Mouse (Mus musculus) MEL (cell line): Measurements from ENCODE around the gene Zfp809. TPM values are rescaled to one million over a fixed set of nuclear protein-coding genes. Genes with fewer than 3 reads are reported as not detected.
A peak's percentile ranks its signal among the peaks of the same experiment; 100 is the strongest.

Experiments
- DNase-seq: peaks from one replicate; pipeline ENCODE4 v3.0.0; 2011; ENCODE audit warnings: low read depth, low spot score
- H3K27ac ChIP-seq: 2 replicates; pipeline ENCODE4 v1.5.1; 2012; ENCODE audit warnings: low read depth, mild to moderate bottlenecking, control low read depth, low read length, moderate library complexity; ENCODE audit not compliant: control insufficient read depth
- H3K27me3 ChIP-seq, 2 experiments: fragments of 150-350 bp in 1 of 2; sonication (generic) in 1 of 2; 2 replicates each; pipeline ENCODE4 v1.6.1; 2012; ENCODE audit warnings: low read length in 2 of 2, mild to moderate bottlenecking in 2 of 2, improper control_type of control experiment in 1 of 2, moderate library complexity in 1 of 2; ENCODE audit not compliant: insufficient read depth in 2 of 2, control insufficient read depth in 1 of 2
- H3K36me3 ChIP-seq, 2 experiments: 2 replicates each; pipeline ENCODE4 v1.6.1; 2012 to 2014; ENCODE audit warnings: low read length in 2 of 2, improper control_type of control experiment in 1 of 2, inconsistent platforms in 1 of 2, mild to moderate bottlenecking in 1 of 2; ENCODE audit not compliant: insufficient read depth in 2 of 2, control insufficient read depth in 1 of 2
- H3K4me1 ChIP-seq, 2 experiments: fragments of 150-350 bp in 1 of 2; sonication (generic) in 1 of 2; 2 replicates each; pipeline ENCODE4 v1.6.1; 2012; ENCODE audit warnings: low read length in 2 of 2, improper control_type of control experiment in 1 of 2, mild to moderate bottlenecking in 1 of 2; ENCODE audit not compliant: insufficient read depth in 2 of 2, control insufficient read depth in 1 of 2
- H3K4me3 ChIP-seq, 2 experiments: fragments of 150-350 bp in 1 of 2; sonication (generic) in 1 of 2; 2 replicates each; pipeline ENCODE4 v1.5.1; 2012; ENCODE audit warnings: low read depth in 2 of 2, low read length in 2 of 2, mild to moderate bottlenecking in 2 of 2, moderate library complexity in 2 of 2, control low read depth in 1 of 2, improper control_type of control experiment in 1 of 2; ENCODE audit not compliant: control insufficient read depth in 1 of 2, insufficient read depth in 1 of 2
- H3K79me2 ChIP-seq: 2 replicates; pipeline ENCODE4 v1.6.1; 2012; ENCODE audit warnings: mild to moderate bottlenecking, low read length, moderate library complexity; ENCODE audit not compliant: control insufficient read depth, poor library complexity, insufficient read depth
- H3K9ac ChIP-seq: 2 replicates; pipeline ENCODE4 v1.6.1; 2012; ENCODE audit warnings: low read depth, mild to moderate bottlenecking, control low read depth, low read length, moderate library complexity; ENCODE audit not compliant: control insufficient read depth, poor library complexity, severe bottlenecking
- H3K9me3 ChIP-seq: fragments of 150-350 bp; sonication (generic); replicated peaks from 2 replicates; pipeline ENCODE4 v1.6.1; 2012; ENCODE audit warnings: mild to moderate bottlenecking, low read length, improper control_type of control experiment, moderate library complexity; ENCODE audit not compliant: insufficient read depth
- CTCF ChIP-seq, 3 experiments: IDR thresholded peaks in 2 of 3; conservative IDR thresholded peaks in 1 of 3; 2 replicates each; pipeline ENCODE4 v1.5.1; 2011 to 2012; ENCODE audit warnings: low read length in 3 of 3, low read depth in 2 of 3, mild to moderate bottlenecking in 2 of 3, improper control_type of control experiment in 1 of 3, inconsistent platforms in 1 of 3, mixed read lengths in 1 of 3, moderate library complexity in 1 of 3; ENCODE audit not compliant: control insufficient read depth in 1 of 3, insufficient read depth in 1 of 3, poor library complexity in 1 of 3, severe bottlenecking in 1 of 3
- ELF1 ChIP-seq: IDR thresholded peaks from 2 replicates; pipeline ENCODE4 v1.6.1; 2014; ENCODE audit warnings: low read depth, mild to moderate bottlenecking, inconsistent platforms, low read length, improper control_type of control experiment, moderate library complexity
- EP300 ChIP-seq, 2 experiments: IDR thresholded peaks; 2 replicates each; pipeline ENCODE4 v1.6.1; 2011; ENCODE audit warnings: improper control_type of control experiment in 2 of 2, low read length in 2 of 2, low read depth in 1 of 2, mild to moderate bottlenecking in 1 of 2
- ETS1 ChIP-seq: IDR thresholded peaks from 2 replicates; pipeline ENCODE4 v1.6.1; 2012; ENCODE audit warnings: low read depth, mild to moderate bottlenecking, inconsistent platforms, low read length, improper control_type of control experiment, moderate library complexity
- GABPA ChIP-seq: IDR thresholded peaks from 2 replicates; pipeline ENCODE4 v1.6.1; 2012; ENCODE audit warnings: low read depth, mild to moderate bottlenecking, inconsistent platforms, low read length, improper control_type of control experiment, moderate library complexity
- GATA1 ChIP-seq: IDR thresholded peaks from 2 replicates; pipeline ENCODE4 v1.6.1; 2011; ENCODE audit warnings: low read depth, low read length, improper control_type of control experiment
- HCFC1 ChIP-seq: IDR thresholded peaks from 2 replicates; pipeline ENCODE4 v1.6.1; 2012; ENCODE audit warnings: low read depth, mild to moderate bottlenecking, inconsistent platforms, low read length, improper control_type of control experiment, moderate library complexity
- MAFK ChIP-seq: IDR thresholded peaks from 2 replicates; pipeline ENCODE4 v1.6.1; 2011; ENCODE audit warnings: low read depth, mild to moderate bottlenecking, low read length, improper control_type of control experiment, borderline replicate concordance
- MAX ChIP-seq: IDR thresholded peaks from 2 replicates; pipeline ENCODE4 v1.6.1; 2011; ENCODE audit warnings: low read length, improper control_type of control experiment
- MXI1 ChIP-seq: IDR thresholded peaks from 2 replicates; pipeline ENCODE4 v1.6.1; 2011; ENCODE audit warnings: mild to moderate bottlenecking, low read depth, low read length, improper control_type of control experiment
- MYC ChIP-seq: IDR thresholded peaks from 2 replicates; pipeline ENCODE4 v1.6.1; 2011; ENCODE audit warnings: low read depth, mild to moderate bottlenecking, low read length, improper control_type of control experiment, moderate library complexity
- NELFE ChIP-seq: IDR thresholded peaks from 2 replicates; pipeline ENCODE4 v1.6.1; 2011; ENCODE audit warnings: low read depth, low read length, improper control_type of control experiment
- NRF1 ChIP-seq: IDR thresholded peaks from 2 replicates; pipeline ENCODE4 v1.6.1; 2014; ENCODE audit warnings: low read depth, mild to moderate bottlenecking, inconsistent platforms, low read length, improper control_type of control experiment, moderate library complexity; ENCODE audit not compliant: poor library complexity, insufficient read depth, severe bottlenecking
- POLR2A ChIP-seq, 2 experiments: IDR thresholded peaks; 2 replicates each; pipeline ENCODE4 v1.6.1; 2011 to 2012; ENCODE audit warnings: low read length in 2 of 2, mild to moderate bottlenecking in 2 of 2, control low read depth in 1 of 2, improper control_type of control experiment in 1 of 2, low read depth in 1 of 2, moderate library complexity in 1 of 2; ENCODE audit not compliant: control insufficient read depth in 1 of 2, insufficient read depth in 1 of 2, poor library complexity in 1 of 2
- POLR2AphosphoS2 ChIP-seq: IDR thresholded peaks from 2 replicates; pipeline ENCODE4 v1.6.1; 2011; ENCODE audit warnings: low read length, improper control_type of control experiment
- RAD21 ChIP-seq: IDR thresholded peaks from 2 replicates; pipeline ENCODE4 v1.6.1; 2011; ENCODE audit warnings: mild to moderate bottlenecking, low read depth, low read length, improper control_type of control experiment
- SIN3A ChIP-seq: IDR thresholded peaks from 2 replicates; pipeline ENCODE4 v1.6.1; 2012; ENCODE audit warnings: low read length, improper control_type of control experiment, inconsistent platforms
- SMC3 ChIP-seq: IDR thresholded peaks from 2 replicates; pipeline ENCODE4 v1.6.1; 2011; ENCODE audit warnings: low read depth, low read length, improper control_type of control experiment
- TAL1 ChIP-seq: IDR thresholded peaks from 2 replicates; pipeline ENCODE4 v1.6.1; 2012; ENCODE audit warnings: mild to moderate bottlenecking, inconsistent platforms, low read length, moderate library complexity, mixed read lengths
- TBP ChIP-seq: IDR thresholded peaks from 2 replicates; pipeline ENCODE4 v1.8.0; 2011; ENCODE audit warnings: low read depth, low read length, improper control_type of control experiment
- USF1 ChIP-seq: IDR thresholded peaks from 2 replicates; pipeline ENCODE4 v1.6.1; 2014; ENCODE audit warnings: low read depth, mild to moderate bottlenecking, inconsistent platforms, low read length, improper control_type of control experiment, moderate library complexity
- ZC3H11A ChIP-seq: IDR thresholded peaks from 2 replicates; pipeline ENCODE4 v1.6.1; 2012; ENCODE audit warnings: low read depth, mild to moderate bottlenecking, inconsistent platforms, low read length, improper control_type of control experiment
- ZMIZ1 ChIP-seq: IDR thresholded peaks from 2 replicates; pipeline ENCODE4 v1.6.1; 2012; ENCODE audit warnings: low read depth, mild to moderate bottlenecking, inconsistent platforms, low read length, improper control_type of control experiment, moderate library complexity
- ZNF384 ChIP-seq: IDR thresholded peaks from 2 replicates; pipeline ENCODE4 v1.6.1; 2012; ENCODE audit warnings: low read depth, mild to moderate bottlenecking, inconsistent platforms, low read length, improper control_type of control experiment
- polyA plus RNA-seq, 2 experiments: library from polyadenylated mRNA; stranded (reverse) in 1 of 2; unstranded in 1 of 2; fragments of >175 nt in 1 of 2; fragments of >200 nt in 1 of 2; gene quantifications; 2 replicates each; pipeline versions ENCODE4 v1.2.1 to v1.2.4; 2012; ENCODE audit warnings: low replicate concordance in 2 of 2, low read depth in 1 of 2; ENCODE audit not compliant: insufficient read length in 2 of 2, insufficient read depth in 1 of 2, missing spikeins in 1 of 2
- total RNA-seq: library from RNA; depleted of rRNA; stranded (reverse); fragments of 300-350 nt; gene quantifications from 2 replicates; pipeline ENCODE4 v1.2.3, GENCODE M21; 2012

The Zfp809 gene
- total and polyA plus RNA-seq, 3 experiments, result 67.8 to 101 TPM; not detected in 1

- Histone ChIP-seq H3K9me3 (no peaks in the 10 kb centered on the region), H3K27ac (no peak overlapping the region), H3K4me3 (no peak overlapping the region), H3K9ac (no peak overlapping the region), H3K27me3 (no peaks in the 10 kb centered on the region), H3K36me3 (peaks cover 21 to 23% of the 10 kb centered on the region in 2 experiments), H3K4me1 (peaks cover 0 to 8% of the 10 kb centered on the region in 2 experiments; a peak in 3 of 4 replicates)
- no peak for DNase-seq
- TF ChIP-seq CTCF (IDR thresholded peaks at IDR 0.05 in 2 of 3, conservative IDR thresholded peaks at IDR 0.05 in 1 of 3; ENCODE audit: control insufficient read depth in 1 of 3, insufficient read depth in 1 of 3, low read depth in 2 of 3, low read length in 3 of 3, poor library complexity in 1 of 3, severe bottlenecking in 1 of 3) (no peak), ZMIZ1 (no peak), MAFK (0 out of 2 replicates have a peak, but pooled peaks have one; percentile 13), NELFE (peak; percentile 29; the same call in 1 of the 2 replicates), ELF1 (no peak), POLR2A (IDR thresholded peaks at IDR 0.05; ENCODE audit: control insufficient read depth in 1 of 2, insufficient read depth in 1 of 2, low read depth in 1 of 2, low read length in 2 of 2, poor library complexity in 1 of 2) (no peak), SIN3A (peak; percentile 36; the same call in 1 of the 2 replicates)
- TF ChIP-seq, all 39 proteins: peak for 3
- peaks cover 63% of the 10 kb centered on the region for H3K79me2 ChIP-seq
Observed at GRCm38 (mm10) chr9:22230061-22230460, 4.5 kb downstream of the Zfp809 start.

DNA sequence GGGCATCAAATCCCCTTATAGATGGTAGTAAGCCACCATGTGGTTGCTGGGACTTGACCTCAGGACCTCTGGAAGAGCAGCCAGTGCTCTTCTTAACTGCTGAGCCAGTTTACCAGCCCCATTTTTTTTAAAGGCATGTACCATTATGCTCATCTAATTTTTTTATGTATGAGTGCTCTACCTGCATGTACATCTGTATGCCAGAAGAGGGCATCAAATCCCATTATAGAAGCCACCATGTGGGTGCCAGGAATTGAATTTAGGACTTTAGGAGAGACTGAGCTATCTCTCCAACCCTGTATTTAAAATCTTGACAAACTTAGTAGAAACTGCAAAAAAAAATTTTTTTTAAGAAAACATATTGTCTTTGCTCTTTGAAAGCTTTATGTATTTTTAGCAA is 5.0 kb downstream of the Zfp809 start:
- no peak overlapping the region for H3K27ac ChIP-seq
- peaks cover 64% of the 10 kb centered on the region for H3K79me2 ChIP-seq
- H3K9ac ChIP-seq, result no peak overlapping the region
- no peaks in the 10 kb centered on the region for H3K9me3 ChIP-seq
- DNase-seq, result peak; percentile 89
- TF ChIP-seq NRF1 (no peak), CTCF (IDR thresholded peaks at IDR 0.05 in 2 of 3, conservative IDR thresholded peaks at IDR 0.05 in 1 of 3; ENCODE audit: control insufficient read depth in 1 of 3, insufficient read depth in 1 of 3, low read depth in 2 of 3, low read length in 3 of 3, poor library complexity in 1 of 3, severe bottlenecking in 1 of 3) (peak; percentile 49 to 89 (median 80)), MAX (peak; percentile 12; the same call in 1 of the 2 replicates), GABPA (0 out of 2 replicates have a peak, but pooled peaks have one; percentile 20), USF1 (no peak), ETS1 (peak; percentile 19; the same call in 1 of the 2 replicates), TAL1 (no peak), ZC3H11A (peak; percentile 93), SMC3 (peak; percentile 90), SIN3A (peak; percentile 76), POLR2A (IDR thresholded peaks at IDR 0.05; ENCODE audit: control insufficient read depth in 1 of 2, insufficient read depth in 1 of 2, low read depth in 1 of 2, low read length in 2 of 2, poor library complexity in 1 of 2) (no peak), TBP (0 out of 2 replicates have a peak, but pooled peaks have one; percentile 35), EP300 (IDR thresholded peaks at IDR 0.05; ENCODE audit: low read depth in 1 of 2, low read length in 2 of 2) (no peak), MXI1 (peak; percentile 79), HCFC1 (peak; percentile 58; the same call in 1 of the 2 replicates), RAD21 (peak; percentile 85), GATA1 (no peak), MYC (peak; percentile 98), POLR2AphosphoS2 (no peak), ZNF384 (peak; percentile 95)
- peaks cover 0 to 8% of the 10 kb centered on the region in 2 experiments; a peak in 3 of 4 replicates for H3K4me1 ChIP-seq
- no peak overlapping the region for H3K4me3 ChIP-seq
- peaks cover 23 to 25% of the 10 kb centered on the region in 2 experiments for H3K36me3 ChIP-seq
- no peaks in the 10 kb centered on the region for H3K27me3 ChIP-seq
